ENCODE assay signal across 8 mouse cellular contexts in genomic region chr4:137862019-137862418, GRCm38 (mm10). TPM values are rescaled to one million over a fixed set of nuclear protein-coding genes. Genes with fewer than 3 reads are reported as not detected.
DNase-seq lines count a peak whose midpoint lies in the region; ATAC-seq lines count a peak whose summit lies in the region.

Gene Ece1 (plus strand): TSS chr4:137862237.

- H3K36me3 ChIP-seq in forebrain, embryonic 10.5 days (replicated peaks) = no peaks in the 10 kb centered on the region
- H3K36me3 ChIP-seq in heart, embryonic 14.5 days (ENCODE audit: control insufficient read depth, insufficient read depth, low read length) = no peaks in the 10 kb centered on the region
- H3K36me3 ChIP-seq in liver, embryonic 11.5 days (ENCODE audit: control insufficient read depth, insufficient read depth, low read length) = no peaks in the 10 kb centered on the region
- H3K36me3 ChIP-seq in splenic B cell, adult 2 months (ENCODE audit: control insufficient read depth, insufficient read depth, low read length, poor library complexity, severe bottlenecking) = no peaks in the 10 kb centered on the region

- peak within 1 kb of the TSS; percentile 77 for H3K4me3 ChIP-seq in forebrain, embryonic 10.5 days
- peak within 1 kb of the TSS; percentile 68 to 69 for H3K4me3 ChIP-seq in heart, embryonic 14.5 days (ENCODE audit: control insufficient read depth in 1 of 2, insufficient read depth in 1 of 2, low read depth in 1 of 2, low read length in 2 of 2)
- peak within 1 kb of the TSS; percentile 77 for H3K4me3 ChIP-seq in liver, embryonic 11.5 days (ENCODE audit: low read depth, low read length)

- peak; percentile 86 for ATAC-seq in CD4-positive, CD25-positive, alpha-beta regulatory T cell, adult 4 months
- peak; percentile 89 for ATAC-seq in heart, embryonic 14.5 days (ENCODE audit: insufficient number of reproducible peaks, insufficient read depth, low FRiP score, low read depth)
- ATAC-seq in liver, embryonic 11.5 days (replicated peaks; ENCODE audit: low FRiP score) = peak; percentile 90

- peaks cover 58% of the 10 kb centered on the region for H3K4me1 ChIP-seq in forebrain, embryonic 10.5 days
- H3K4me1 ChIP-seq in heart, embryonic 14.5 days (ENCODE audit: control insufficient read depth in 2 of 2, insufficient read depth in 2 of 2, low read length in 2 of 2) = peaks cover 11 to 14% of the 10 kb centered on the region in 2 experiments; a peak in 2 of 4 replicates
- peaks cover 44% of the 10 kb centered on the region for H3K4me1 ChIP-seq in liver, embryonic 11.5 days (replicated peaks; ENCODE audit: control insufficient read depth, insufficient read depth, low read length)

- peak within 1 kb of the TSS; percentile 81 for H3K9ac ChIP-seq in heart, embryonic 14.5 days (ENCODE audit: low read length)
- H3K9ac ChIP-seq in liver, embryonic 11.5 days (ENCODE audit: low read depth, low read length) = peak within 1 kb of the TSS; percentile 77

- WGBS in forebrain, embryonic 10.5 days = under 1% methylated on average over 37 of the region's 37 CpGs
- WGBS in heart, embryonic 14.5 days = under 1% methylated on average over 37 of the region's 37 CpGs
- WGBS in liver, embryonic 11.5 days = under 1% methylated on average over 36 of the region's 37 CpGs

- peak within 1 kb of the TSS; percentile 87 for H3K27ac ChIP-seq in forebrain, embryonic 10.5 days
- H3K27ac ChIP-seq in heart, embryonic 14.5 days (replicated peaks in 1 of 2; ENCODE audit: control insufficient read depth in 1 of 2, insufficient read depth in 1 of 2, low read depth in 2 of 2, low read length in 2 of 2) = 0 out of 4 replicates have a peak within 1 kb of the TSS, but pooled peaks of 1 of the 2 experiments have one; percentile 19
- H3K27ac ChIP-seq in liver, embryonic 11.5 days (ENCODE audit: low read depth, low read length) = peak within 1 kb of the TSS; percentile 58

- no peaks in the 10 kb centered on the region for H3K9me3 ChIP-seq in forebrain, embryonic 10.5 days
- H3K9me3 ChIP-seq in heart, embryonic 14.5 days (ENCODE audit: control insufficient read depth, low read length) = no peaks in the 10 kb centered on the region
- H3K9me3 ChIP-seq in liver, embryonic 11.5 days (ENCODE audit: control insufficient read depth, low read length) = no peaks in the 10 kb centered on the region

- H3K4me2 ChIP-seq in heart, embryonic 14.5 days (ENCODE audit: low read length) = peak within 1 kb of the TSS; percentile 83
- H3K4me2 ChIP-seq in liver, embryonic 11.5 days = peak within 1 kb of the TSS; percentile 90

- H3K27me3 ChIP-seq in forebrain, embryonic 10.5 days (ENCODE audit: poor library complexity, severe bottlenecking) = peaks cover 12% of the 10 kb centered on the region
- no peaks in the 10 kb centered on the region for H3K27me3 ChIP-seq in heart, embryonic 14.5 days (ENCODE audit: control insufficient read depth, insufficient read depth, low read length)
- H3K27me3 ChIP-seq in liver, embryonic 11.5 days (replicated peaks; ENCODE audit: control insufficient read depth, insufficient read depth, low read length) = peaks cover 34% of the 10 kb centered on the region
- no peaks in the 10 kb centered on the region for H3K27me3 ChIP-seq in splenic B cell, adult 2 months (ENCODE audit: control insufficient read depth, insufficient read depth, low read length, poor library complexity, severe bottlenecking)

- DNase-seq in c-Kit-positive CD71-negative TER-119-negative erythroid progenitor cells, embryonic 14.5 days (ENCODE audit: low read depth) = peak; percentile 78
- DNase-seq in forebrain, embryonic 10.5 days (ENCODE audit: extremely low spot score, low spot score) = peak; percentile 89
- DNase-seq in kidney, postnatal 10 days = peak; percentile 95
- DNase-seq in liver, embryonic 11.5 days (ENCODE audit: low spot score) = peak; percentile 88
- peak; percentile 93 for DNase-seq in naive thymus-derived CD4-positive, alpha-beta T cell, adult 2 months (ENCODE audit: low read depth)
- DNase-seq in splenic B cell, adult 2 months (ENCODE audit: low read depth, low spot score) = peak; percentile 92

RNA-seq across cellular contexts. Expression of gene Ece1, which starts in this region (rescaled TPM):
- polyA plus RNA-seq in CD4-positive, CD25-positive, alpha-beta regulatory T cell, adult 4 months (2017; shearing (Covaris generic)) = 10 to 100 TPM; 15.9 to 23.4 TPM
- 27.5 and 28.6 TPM in 2 replicates for polyA plus RNA-seq in forebrain, embryonic 10.5 days (2016; fragmentation: Nextera tagmentation; extraction: Ambion mirVana)
- polyA plus RNA-seq in heart, embryonic 14.5 days (2014; fragmentation: Nextera tagmentation; extraction: Ambion mirVana) = 92.8 and 94.3 TPM in 2 replicates
- polyA plus RNA-seq in liver, embryonic 11.5 days (2014; fragmentation: Nextera tagmentation; extraction: Ambion mirVana) = 51.9 and 61.4 TPM in 2 replicates
